Mouse (Mus musculus) liver, embryonic 12.5 days (tissue): ENCODE measurements around the gene Surf1. TPM values are rescaled to one million over a fixed set of nuclear protein-coding genes. Genes with fewer than 3 reads are reported as not detected.

Experiments used
- ATAC-seq: fragments of 200-750 bp; cut with Nextera tagmentation; 2 replicates; pipeline ENCODE4 v1.8.0; 2017; ENCODE audit warnings: moderate number of reproducible peaks, mild to moderate bottlenecking, moderate library complexity
- H3K27ac ChIP-seq: fragments of 300-500 bp; sonication (generic); 2 replicates; pipeline ENCODE4 v1.5.1; 2016; ENCODE audit warnings: mild to moderate bottlenecking
- H3K27me3 ChIP-seq: fragments of 300-500 bp; sonication (generic); replicated peaks from 2 replicates; pipeline ENCODE4 v1.6.1; 2016; ENCODE audit warnings: mild to moderate bottlenecking, moderate library complexity
- H3K36me3 ChIP-seq: fragments of 300-500 bp; sonication (generic); 2 replicates; pipeline ENCODE4 v1.6.1; 2016; ENCODE audit warnings: mild to moderate bottlenecking, moderate library complexity
- H3K4me1 ChIP-seq: fragments of 300-500 bp; sonication (generic); 2 replicates; pipeline ENCODE4 v1.6.1; 2016
- H3K4me2 ChIP-seq: fragments of 300-500 bp; sonication (generic); 2 replicates; pipeline ENCODE4 v1.6.1; 2016; ENCODE audit warnings: mild to moderate bottlenecking, moderate library complexity
- H3K4me3 ChIP-seq: fragments of 300-500 bp; sonication (generic); 2 replicates; pipeline ENCODE4 v1.5.1; 2016; ENCODE audit warnings: mild to moderate bottlenecking, moderate library complexity
- H3K9ac ChIP-seq: fragments of 300-500 bp; sonication (generic); 2 replicates; pipeline ENCODE4 v1.6.1; 2016; ENCODE audit warnings: mild to moderate bottlenecking, moderate library complexity
- H3K9me3 ChIP-seq: fragments of 300-500 bp; sonication (generic); replicated peaks from 2 replicates; pipeline ENCODE4 v1.6.1; 2016; ENCODE audit warnings: mild to moderate bottlenecking, moderate library complexity
- WGBS: fragments of 180-500 bp; shearing (Covaris S2); methylation state at CpG from one replicate; pipeline ENCODE4 v1.1.7; 2016; ENCODE audit not compliant: insufficient replicate concordance; 5-methylcytosine and 5-hydroxymethylcytosine counted together
- polyA plus RNA-seq: library from polyadenylated mRNA; unstranded; fragments of >200 nt; fragmentation: Nextera tagmentation; extraction: Ambion mirVana; gene quantifications from 2 replicates; pipeline ENCODE4 v1.2.1, GENCODE M21; 2016

Surf1 gene
- polyA plus RNA-seq, 1 experiment from 2014 or later: 42.5 TPM

GRCm38 (mm10) chr2:26919684-26920083, 3.4 kb upstream of the Surf1 start:
- Histone ChIP-seq H3K4me3 (no peak overlapping the region), H3K4me2 (no peak overlapping the region), H3K27ac (no peak overlapping the region), H3K27me3 (no peaks in the 10 kb centered on the region), H3K9ac (no peak overlapping the region), H3K9me3 (no peaks in the 10 kb centered on the region), H3K4me1 (peaks cover 35% of the 10 kb centered on the region), H3K36me3 (peaks cover 78% of the 10 kb centered on the region)
- no peak for ATAC-seq
- 79% methylated on average over 3 of the region's 3 CpGs for WGBS

DNA sequence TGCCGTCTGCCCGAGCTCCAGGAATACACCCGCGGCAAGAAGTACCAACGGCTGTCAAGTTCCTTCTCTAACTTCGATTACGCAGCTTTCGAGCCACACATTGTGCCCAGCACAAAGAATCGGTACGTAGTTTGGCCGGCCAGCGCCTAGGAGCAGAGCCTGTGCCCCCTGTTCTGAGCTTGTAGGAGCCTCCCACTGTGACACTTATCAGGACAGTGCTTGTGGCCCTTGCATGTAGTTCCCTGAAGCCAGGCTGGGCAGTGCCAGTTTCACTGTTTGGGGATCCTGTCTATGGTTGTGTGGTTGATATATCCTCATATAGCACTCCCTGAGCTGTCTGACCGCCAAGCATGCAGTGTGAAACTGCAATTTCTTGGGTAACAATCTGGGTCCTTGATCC, 408 bp upstream of the Surf1 start:
- WGBS: 2% methylated on average over 13 of the region's 13 CpGs
- Histone ChIP-seq H3K36me3 (peaks cover 78% of the 10 kb centered on the region), H3K4me1 (peaks cover 65% of the 10 kb centered on the region)

DNA sequence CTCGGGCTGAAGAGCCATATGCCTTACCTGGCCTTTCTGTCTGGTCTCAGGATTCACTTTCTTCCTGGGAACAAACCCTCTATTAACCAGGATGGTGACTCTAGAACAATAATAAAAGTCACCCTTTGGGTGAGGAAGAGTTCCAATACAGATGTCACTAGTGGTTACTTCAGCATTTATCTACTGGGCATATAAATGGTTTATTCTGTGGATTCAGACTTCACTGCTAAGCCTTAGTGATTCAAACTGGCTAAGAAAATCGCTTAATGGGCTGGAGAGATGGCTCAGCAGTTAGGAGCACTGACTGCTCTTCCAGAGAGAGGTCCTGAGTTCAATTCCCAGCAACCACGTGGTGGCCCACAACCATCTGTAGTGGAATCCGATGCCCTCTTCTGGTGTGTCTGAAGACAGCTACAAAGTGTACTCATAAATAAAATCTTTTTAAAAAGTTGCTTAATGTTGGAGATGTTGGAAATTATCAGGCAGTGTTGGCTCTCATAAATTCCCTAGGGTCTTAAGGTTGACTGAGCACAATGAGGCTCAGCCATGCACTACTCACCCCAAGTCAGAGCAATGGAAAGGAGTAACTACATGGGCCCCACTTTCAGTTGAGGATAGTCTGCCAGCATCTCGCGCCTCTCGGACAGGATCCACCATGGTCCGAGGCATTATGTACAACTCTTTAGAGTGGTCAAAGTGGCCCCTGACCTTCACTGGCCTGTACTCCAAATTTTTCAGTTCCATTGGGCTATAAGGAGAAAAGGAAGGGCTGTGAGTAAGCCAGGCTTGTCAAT, 2.0 kb downstream of the Surf1 start:
- no peaks in the 10 kb centered on the region for H3K9me3 ChIP-seq
- peak overlapping the region; percentile 82 for H3K4me3 ChIP-seq
- H3K36me3 ChIP-seq: peaks cover 61% of the 10 kb centered on the region
- H3K4me2 ChIP-seq: peak overlapping the region; percentile 95
- 45% methylated on average over 8 of the region's 8 CpGs for WGBS
- H3K9ac ChIP-seq: peak overlapping the region; percentile 86; the same call in 1 of the 2 replicates
- peak overlapping the region; percentile 82 for H3K27ac ChIP-seq
- peaks cover 71% of the 10 kb centered on the region for H3K4me1 ChIP-seq
- no peaks in the 10 kb centered on the region for H3K27me3 ChIP-seq
- ATAC-seq: no peak

More for the DNA sequence above, 408 bp upstream of the Surf1 start:
- peak; percentile 54 for ATAC-seq
- Histone ChIP-seq H3K4me2 (peak overlapping the region; percentile 95), H3K9ac (peak overlapping the region; percentile 86), H3K27me3 (no peaks in the 10 kb centered on the region), H3K4me3 (peak overlapping the region; percentile 82), H3K27ac (peak overlapping the region; percentile 82), H3K9me3 (no peaks in the 10 kb centered on the region)

DNA sequence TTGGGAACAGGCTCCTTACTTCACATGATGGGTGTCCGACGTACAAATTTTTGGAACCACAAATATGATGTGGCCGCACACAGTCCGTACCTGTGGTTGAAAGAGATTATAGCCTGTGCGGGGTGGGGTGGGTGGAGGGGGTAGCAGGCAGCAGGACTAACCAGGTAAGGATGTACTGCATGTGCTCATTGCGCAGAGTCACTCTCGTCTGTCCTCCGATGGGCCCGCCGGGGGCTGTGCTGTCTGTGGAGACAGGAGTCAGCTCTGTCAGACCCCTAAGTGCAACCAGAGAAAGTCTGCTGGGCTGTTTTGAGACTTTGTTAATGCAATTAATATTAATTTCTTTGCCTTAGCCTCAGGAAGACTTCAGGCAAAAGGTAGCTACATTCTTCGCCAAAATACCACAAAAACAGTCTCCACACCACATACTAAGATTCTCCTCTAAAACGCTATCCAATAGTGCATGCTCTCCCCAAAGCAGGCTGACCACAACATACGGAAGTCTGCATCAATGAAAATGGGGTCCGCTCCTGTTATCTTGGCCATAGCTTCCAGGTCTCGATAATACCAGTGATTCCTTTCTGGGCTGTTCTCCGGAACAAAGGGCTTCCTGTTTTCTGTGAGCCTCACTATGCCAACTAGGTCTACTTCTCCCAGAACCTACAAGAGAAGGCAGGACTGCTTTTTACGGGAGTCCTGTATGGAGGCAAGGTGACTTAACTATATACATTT, 2.7 kb downstream of the Surf1 start:
- Histone ChIP-seq H3K9me3 (no peaks in the 10 kb centered on the region), H3K36me3 (peaks cover 56% of the 10 kb centered on the region), H3K4me3 (peak overlapping the region; percentile 76), H3K27ac (peak overlapping the region; percentile 82), H3K9ac (peak overlapping the region; percentile 31; the same call in 1 of the 2 replicates), H3K27me3 (no peaks in the 10 kb centered on the region), H3K4me1 (peaks cover 76% of the 10 kb centered on the region), H3K4me2 (peak overlapping the region; percentile 95)
- WGBS: 40% methylated on average over 17 of the region's 17 CpGs
- no peak for ATAC-seq

- Histone ChIP-seq H3K27me3 (no peaks in the 10 kb centered on the region), H3K9ac (peak overlapping the region; percentile 91), H3K27ac (peak overlapping the region; percentile 88), H3K9me3 (no peaks in the 10 kb centered on the region), H3K4me2 (peak overlapping the region; percentile 95), H3K36me3 (peaks cover 56% of the 10 kb centered on the region), H3K4me1 (peaks cover 76% of the 10 kb centered on the region), H3K4me3 (peak overlapping the region; percentile 76)
- no peak for ATAC-seq
- 48% methylated on average over 5 of the region's 5 CpGs for WGBS
These were observed 4.0 kb downstream of the Surf1 start for GRCm38 (mm10) chr2:26912253-26912770.

- H3K4me2 ChIP-seq: peak overlapping the region; percentile 95
These were observed 5.2 kb downstream of the Surf1 start for GRCm38 (mm10) chr2:26910994-26911765.

DNA sequence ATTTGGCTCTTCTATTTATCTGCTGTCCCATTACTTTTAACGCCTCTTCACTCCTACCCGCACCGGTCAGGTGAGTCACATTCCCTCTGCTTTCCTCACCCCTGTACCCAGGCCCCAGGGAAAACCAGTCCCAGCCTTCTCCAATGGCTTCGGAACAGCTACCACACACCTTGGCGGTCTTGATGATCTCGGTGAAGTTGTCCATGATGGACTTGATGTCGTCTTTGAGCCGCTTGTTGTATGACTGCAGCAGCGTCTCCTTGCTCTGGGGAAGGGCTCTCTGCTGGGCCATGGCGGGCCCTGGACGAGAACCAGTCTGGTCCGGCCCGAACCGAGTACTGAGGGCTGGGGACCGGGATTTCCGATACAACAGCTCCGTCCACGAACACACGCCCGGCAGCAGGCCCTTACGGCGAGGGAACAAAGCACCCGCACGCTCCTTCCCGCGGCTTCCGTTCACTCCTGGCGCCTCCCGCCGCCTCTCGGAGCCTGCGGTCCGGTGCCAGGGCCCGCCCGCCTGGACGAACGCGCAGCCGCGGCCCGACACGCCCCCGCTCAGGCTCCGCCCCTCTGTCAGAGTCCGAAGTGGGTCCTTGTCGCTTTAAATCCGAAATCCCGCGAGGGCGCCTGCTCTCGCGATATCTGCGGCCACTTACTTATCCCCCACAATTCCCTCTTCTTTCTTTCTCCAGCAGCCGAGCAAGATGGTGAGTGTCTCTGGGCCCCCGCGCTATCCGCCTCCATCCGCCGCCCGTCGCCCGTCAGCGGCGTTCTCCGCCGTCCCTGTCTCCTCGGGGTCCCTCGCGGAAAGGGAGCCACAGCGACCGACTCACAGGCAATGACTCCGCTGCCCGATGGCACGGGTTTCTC, 6.0 kb downstream of the Surf1 start, which contains the start of the genes Med22 and Rpl7a:
Gene Med22, minus strand, starts transcription at position 554 of the 870 bp plus-strand sequence.
Gene Rpl7a, plus strand, starts transcription at position 641 of the 870 bp plus-strand sequence.
- peak; percentile 89 for ATAC-seq
- Histone ChIP-seq H3K4me1 (peaks cover 64% of the 10 kb centered on the region), H3K27me3 (no peaks in the 10 kb centered on the region), H3K9ac (peak within 1 kb of the TSS; percentile 91), H3K4me2 (peak within 1 kb of the TSS; percentile 95), H3K4me3 (peak within 1 kb of the TSS; percentile 76), H3K36me3 (peaks cover 74% of the 10 kb centered on the region), H3K27ac (peak within 1 kb of the TSS; percentile 88), H3K9me3 (no peaks in the 10 kb centered on the region)
- under 1% methylated on average over 74 of the region's 74 CpGs for WGBS

More at GRCm38 (mm10) chr2:26910994-26911765, 5.2 kb downstream of the Surf1 start:
- peaks cover 66% of the 10 kb centered on the region for H3K36me3 ChIP-seq
- peak overlapping the region; percentile 88 for H3K27ac ChIP-seq
- no peaks in the 10 kb centered on the region for H3K27me3 ChIP-seq
- H3K4me1 ChIP-seq: peaks cover 68% of the 10 kb centered on the region
- under 1% methylated on average over 37 of the region's 37 CpGs for WGBS
- no peaks in the 10 kb centered on the region for H3K9me3 ChIP-seq
- peak overlapping the region; percentile 76 for H3K4me3 ChIP-seq
- peak overlapping the region; percentile 91 for H3K9ac ChIP-seq
- peak; percentile 23 for ATAC-seq

DNA sequence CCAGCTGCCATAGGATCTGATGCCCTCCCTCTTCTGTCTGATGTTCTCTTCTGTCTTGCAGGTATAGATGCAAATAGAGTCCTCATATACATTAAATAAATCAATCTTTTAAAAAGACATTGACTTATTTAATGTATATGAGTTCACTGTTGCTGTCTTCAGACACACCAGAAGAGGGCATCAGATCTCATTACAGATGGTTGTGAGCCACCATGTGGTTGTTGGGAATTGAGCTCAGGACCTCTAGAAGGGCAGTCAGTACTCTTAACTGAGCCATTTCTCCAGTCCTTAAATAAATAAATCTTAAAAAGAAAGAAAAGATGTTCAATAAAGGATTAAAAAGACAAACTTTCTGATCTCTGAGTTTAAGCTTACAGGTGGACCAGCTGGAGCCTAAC, 6.9 kb downstream of the Surf1 start:
- Histone ChIP-seq H3K4me1 (peaks cover 57% of the 10 kb centered on the region), H3K4me2 (peak overlapping the region; percentile 95), H3K9me3 (no peaks in the 10 kb centered on the region), H3K9ac (peak overlapping the region; percentile 91), H3K27ac (peak overlapping the region; percentile 88), H3K27me3 (no peaks in the 10 kb centered on the region), H3K36me3 (peaks cover 78% of the 10 kb centered on the region), H3K4me3 (peak overlapping the region; percentile 76)
- ATAC-seq: no peak

- H3K4me1 ChIP-seq: peaks cover 57% of the 10 kb centered on the region
- H3K27me3 ChIP-seq: no peaks in the 10 kb centered on the region
- no peak for ATAC-seq
- peaks cover 77% of the 10 kb centered on the region for H3K36me3 ChIP-seq
- no peak overlapping the region for H3K27ac ChIP-seq
- 54% methylated on average over 18 of the region's 18 CpGs for WGBS
- no peaks in the 10 kb centered on the region for H3K9me3 ChIP-seq
- H3K9ac ChIP-seq: peak overlapping the region; percentile 91
- H3K4me2 ChIP-seq: peak overlapping the region; percentile 95
- H3K4me3 ChIP-seq: peak overlapping the region; percentile 76
These were observed 7.5 kb downstream of the Surf1 start for GRCm38 (mm10) chr2:26908710-26909386.

DNA sequence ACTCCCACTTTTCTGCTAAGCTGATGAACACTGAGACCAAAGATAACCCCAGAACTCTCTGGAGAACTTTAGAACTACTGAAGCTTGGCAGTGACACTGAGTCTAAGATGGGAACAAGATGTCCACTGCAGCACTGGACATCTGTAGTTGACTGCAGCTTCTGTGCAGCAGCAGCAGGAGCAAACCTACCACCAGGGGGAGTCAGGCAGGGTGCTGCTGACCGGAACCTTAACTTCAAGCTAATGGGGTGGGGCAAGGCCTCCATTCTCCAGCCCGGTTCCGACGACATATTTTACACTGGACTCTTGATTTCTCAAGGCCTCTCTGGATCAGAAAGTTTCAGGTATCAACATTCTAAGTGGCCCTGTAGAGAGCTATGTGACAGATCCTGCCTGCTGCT, 9.2 kb downstream of the Surf1 start:
- H3K4me1 ChIP-seq: peaks cover 48% of the 10 kb centered on the region

More for the DNA sequence above, 9.2 kb downstream of the Surf1 start:
- no peak overlapping the region for H3K27ac ChIP-seq
- H3K4me2 ChIP-seq: no peak overlapping the region
- no peak for ATAC-seq
- 0 out of 2 replicates have a peak overlapping the region, but pooled peaks have one; percentile 14 for H3K9ac ChIP-seq
- H3K36me3 ChIP-seq: peaks cover 59% of the 10 kb centered on the region
- H3K4me3 ChIP-seq: no peak overlapping the region
- H3K9me3 ChIP-seq: no peaks in the 10 kb centered on the region
- H3K27me3 ChIP-seq: no peaks in the 10 kb centered on the region
- 57% methylated on average over 4 of the region's 4 CpGs for WGBS
